Mouse (Mus musculus) kidney, postnatal 10 days (tissue): Measurements from ENCODE around the gene Spin2-ps6.
"Not testable (repeated sequence)": the region's sequence is repeated elsewhere in the genome, so short reads cannot be mapped to it uniquely, and the experiment has no call there.

ENCODE experiments used
- DNase-seq: peaks from one replicate; pipeline ENCODE4 v3.0.0; 2021; ENCODE audit warnings: mixed read lengths

The Spin2-ps6 gene

GRCm38 (mm10) chrX:33234569-33234968 is at the start of gene Spin2-ps6:
Spin2-ps6 (plus strand) TSS chrX:33234869.
- DNase-seq, result not testable (repeated sequence)
